Mouse (Mus musculus) embryonic fibroblast, embryonic 13.5 days (primary cell): ENCODE data around the gene Catsperd.

ENCODE experiments used
- CTCF ChIP-seq: IDR thresholded peaks from 2 replicates; pipeline ENCODE4 v1.5.1; 2011; ENCODE audit warnings: mild to moderate bottlenecking, control low read depth, low read length, moderate library complexity, borderline replicate concordance; ENCODE audit not compliant: insufficient read depth
- POLR2A ChIP-seq: IDR thresholded peaks from 2 replicates; pipeline ENCODE4 v1.6.1; 2011; ENCODE audit warnings: low read depth, mild to moderate bottlenecking, control low read depth, low read length, moderate library complexity

DNA sequence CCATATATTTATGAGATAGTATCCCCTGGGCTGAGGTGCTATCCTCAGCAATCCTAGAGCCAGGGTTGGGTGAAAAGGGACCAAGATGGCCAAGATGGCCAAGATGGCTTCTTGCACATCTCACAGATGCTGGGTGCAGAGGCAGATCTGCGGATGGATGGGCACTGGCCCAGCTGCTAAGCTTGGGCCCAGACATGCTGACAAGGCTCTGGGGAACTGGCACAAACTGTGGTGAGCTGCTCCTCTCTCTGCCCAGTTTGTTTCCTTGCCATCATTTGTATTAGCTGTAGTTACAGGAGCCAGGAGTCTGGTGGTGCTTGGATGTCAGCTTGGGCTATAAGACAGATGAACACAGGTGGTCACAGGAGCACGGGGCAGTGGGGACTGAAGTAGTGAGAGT lies 56.7 kb downstream of the Catsperd start:
- TF ChIP-seq POLR2A (no peak), CTCF (no peak)
